Mouse (Mus musculus) cerebellum, adult 9-11 months (tissue): ENCODE measurements around the gene Bsph1.
"Not testable (repeated sequence)": the region's sequence is repeated elsewhere in the genome, so short reads cannot be mapped to it uniquely, and the experiment has no call there.

ENCODE experiments used
- DNase-seq: peaks from one replicate; pipeline ENCODE4 v3.0.0; 2022

Gene Bsph1

GRCm38 (mm10) chr7:13450541-13450940, at the start of gene Bsph1:
Gene Bsph1 (plus strand): TSS chr7:13450841.
- DNase-seq = not testable (repeated sequence)

- DNase-seq = no peak
Measured at GRCm38 (mm10) chr7:13511539-13511938, 60.9 kb downstream of the Bsph1 start.
